Mouse (Mus musculus) gastrocnemius, adult 8-10 months (tissue): ENCODE results near the gene Llgl2. TPM values are rescaled to one million over a fixed set of nuclear protein-coding genes. Genes with fewer than 3 reads are reported as not detected.

Source experiments
- DNase-seq, 2 experiments: peaks; one replicate each; pipeline ENCODE4 v3.0.0; 2022; ENCODE audit warnings: low spot score in 2 of 2
- total RNA-seq, 4 experiments: library from RNA; stranded (reverse); gene quantifications; 2 replicates each; pipeline ENCODE4 v1.2.4; 2022

Gene Llgl2
- 10 to 100 TPM in 2 of 4 experiments, 1 to 10 TPM in 2; 6.6 to 20.8 (median 9.5) TPM for total RNA-seq

GRCm38 (mm10) chr11:115823774-115824740 is at the start of gene Llgl2:
TSS of gene Llgl2 (plus strand) at chr11:115824049.
- DNase-seq = peak; percentile 75 to 82

GRCm38 (mm10) chr11:115774653-115775052 is 49.2 kb upstream of the Llgl2 start:
- DNase-seq = no peak

GRCm38 (mm10) chr11:115775821-115776665 is 47.8 kb upstream of the Llgl2 start:
- peak; percentile 59 to 73 for DNase-seq

DNA sequence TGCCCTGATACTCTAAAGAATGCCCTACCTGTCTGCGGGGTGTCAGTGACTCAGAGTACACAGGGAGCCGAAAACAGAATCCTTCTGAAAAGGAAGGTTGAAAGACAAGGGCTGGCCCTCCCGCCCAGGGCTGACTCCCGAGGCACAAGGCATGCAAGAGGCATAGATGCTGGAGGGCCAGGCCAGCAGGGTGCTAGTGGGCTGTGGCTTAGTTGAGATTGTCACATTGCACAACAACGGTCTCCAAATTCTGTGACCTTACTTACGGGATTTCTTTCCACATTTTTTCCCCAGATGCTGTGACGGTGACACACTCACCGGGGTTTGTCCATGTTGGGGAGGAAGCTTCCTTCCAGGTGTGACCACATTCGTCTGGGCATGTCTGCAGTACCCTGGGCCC is 46.9 kb upstream of the Llgl2 start:
- DNase-seq = no peak

DNA sequence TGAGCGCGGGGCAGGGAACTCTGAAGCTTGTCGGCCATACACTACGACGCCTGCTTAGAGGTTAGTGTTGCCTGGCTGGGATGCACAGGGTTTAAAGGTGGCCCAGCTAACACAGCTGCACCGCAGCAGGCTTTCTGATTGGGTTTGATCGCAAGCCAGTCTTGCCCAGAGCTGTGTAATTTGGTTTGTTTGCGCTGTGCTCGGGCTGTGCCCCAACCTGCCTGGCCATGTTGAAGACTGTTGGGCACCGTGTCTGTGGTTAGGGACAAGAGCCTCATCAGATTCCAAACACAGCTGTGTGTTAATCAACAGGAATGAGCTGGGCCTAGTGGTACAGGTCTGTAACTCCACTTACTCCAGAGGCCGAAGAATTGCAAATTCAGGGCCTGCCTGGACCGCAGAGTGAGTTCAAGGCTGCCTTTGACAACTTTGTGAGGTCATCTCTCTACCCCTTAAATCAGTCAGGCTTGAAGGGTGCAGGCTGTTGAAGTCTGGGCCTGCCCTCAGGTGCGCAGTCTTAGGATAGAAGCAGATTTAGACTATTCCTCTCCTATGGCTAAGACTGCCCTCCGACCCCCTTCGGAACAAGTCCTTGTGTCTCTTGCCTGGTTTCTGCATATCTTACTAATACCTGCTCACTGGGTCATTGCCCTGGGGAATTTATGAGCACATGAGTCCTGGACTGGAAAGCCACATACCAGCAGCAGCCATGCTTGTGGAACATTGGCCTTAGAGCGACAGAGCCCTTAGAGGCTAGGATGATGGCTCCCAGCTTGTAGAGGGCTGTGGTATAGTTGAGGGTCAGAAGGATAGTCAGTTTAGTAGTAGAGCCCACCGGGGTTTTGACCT is 46.1 kb upstream of the Llgl2 start:
- DNase-seq = no peak

DNA sequence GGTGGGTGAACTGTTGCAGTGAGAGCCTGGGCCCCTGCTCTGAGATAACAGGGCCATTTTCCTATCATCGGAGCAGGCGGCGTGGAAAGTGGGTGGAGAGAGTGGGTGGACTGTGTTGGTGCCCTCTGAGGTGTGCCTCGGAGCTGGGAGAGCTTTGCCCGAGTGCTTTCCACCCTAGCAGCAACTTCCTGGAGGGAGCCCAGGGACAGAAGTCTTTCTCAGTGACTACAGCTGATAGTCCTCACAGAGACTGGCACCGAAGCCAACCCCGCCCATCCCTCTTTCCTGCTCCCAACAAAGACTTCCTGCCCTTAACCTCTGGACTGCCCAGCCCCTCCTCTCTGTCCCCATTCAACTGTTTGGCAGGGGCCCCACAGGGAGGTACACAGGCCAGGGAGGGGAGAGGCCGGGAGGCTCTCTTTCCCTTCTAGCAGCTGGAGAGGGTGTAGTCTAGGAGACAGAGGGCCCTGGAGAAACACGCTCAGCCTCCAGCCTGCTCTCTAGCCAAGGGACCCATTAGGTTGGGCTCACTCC is 44.7 kb upstream of the Llgl2 start:
- peak; percentile 73 to 82 for DNase-seq

GRCm38 (mm10) chr11:115780141-115781070 is 43.4 kb upstream of the Llgl2 start:
- no peak for DNase-seq

DNA sequence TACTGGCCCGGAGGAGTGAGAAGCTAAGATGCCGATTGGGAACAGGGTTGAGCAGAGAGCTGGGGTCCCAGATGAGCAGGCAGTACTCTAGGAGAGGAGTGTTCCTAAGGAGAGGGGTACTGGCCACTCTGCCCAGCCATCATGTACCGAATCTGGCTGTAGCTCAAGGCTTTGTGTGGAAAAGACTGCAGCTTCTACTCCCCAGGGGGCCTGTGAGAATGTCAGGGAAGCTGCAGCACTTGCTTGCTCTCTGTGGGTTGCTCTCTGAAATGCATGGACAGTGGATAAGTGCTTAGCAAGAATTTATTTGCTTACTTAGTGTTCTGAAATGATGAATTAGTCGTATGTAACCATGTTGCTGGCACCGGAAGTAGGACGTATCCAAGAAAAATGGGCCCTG is 37.4 kb upstream of the Llgl2 start:
- DNase-seq = no peak

DNA sequence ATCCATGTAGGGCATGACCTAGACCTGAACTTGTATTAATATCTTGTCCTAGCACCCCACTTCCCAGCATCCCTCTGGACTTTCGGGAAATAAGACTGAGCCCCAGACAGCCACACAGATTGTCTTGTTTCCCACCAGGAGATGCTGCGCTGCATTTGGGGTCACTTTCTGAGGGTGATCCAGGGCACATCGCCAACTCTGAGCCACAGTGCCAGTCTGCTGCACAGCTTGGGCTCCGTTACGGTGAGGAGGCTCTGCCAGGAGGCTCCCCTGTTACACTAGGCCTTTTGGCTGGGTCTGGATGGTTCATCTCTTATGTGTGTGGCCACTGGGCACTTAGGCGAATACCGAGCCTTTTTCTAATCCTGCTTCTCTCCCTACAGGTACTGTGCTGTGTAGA is 34.1 kb upstream of the Llgl2 start:
- no peak for DNase-seq

DNA sequence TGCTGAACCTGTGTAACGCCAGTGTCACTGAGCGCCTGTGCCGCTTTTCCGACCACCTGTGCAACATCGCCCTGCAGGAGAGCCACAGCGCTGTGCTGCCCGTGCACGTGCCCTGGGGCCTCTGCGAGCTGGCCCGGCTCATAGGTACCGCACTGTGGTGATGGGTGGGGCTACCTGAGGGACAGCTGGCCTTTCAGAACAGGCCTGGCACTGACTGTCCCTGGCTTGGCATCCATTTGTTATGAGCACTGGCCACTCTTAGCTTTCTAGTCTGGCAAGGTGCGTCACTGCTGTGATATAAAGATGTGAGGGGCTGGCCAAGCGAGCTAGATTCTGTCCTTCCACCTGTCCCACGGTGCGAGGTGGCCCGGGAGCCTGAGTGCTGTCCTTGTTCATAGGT is 31.9 kb upstream of the Llgl2 start:
- no peak for DNase-seq

- no peak for DNase-seq
These were observed 31.5 kb upstream of the Llgl2 start for GRCm38 (mm10) chr11:115792353-115792752.

- DNase-seq = no peak
These were observed 27.0 kb upstream of the Llgl2 start for GRCm38 (mm10) chr11:115796898-115797297.

- DNase-seq = no peak
These were observed 26.2 kb upstream of the Llgl2 start for GRCm38 (mm10) chr11:115797665-115798064.

GRCm38 (mm10) chr11:115800981-115801380 is 22.9 kb upstream of the Llgl2 start:
- DNase-seq = no peak

DNA sequence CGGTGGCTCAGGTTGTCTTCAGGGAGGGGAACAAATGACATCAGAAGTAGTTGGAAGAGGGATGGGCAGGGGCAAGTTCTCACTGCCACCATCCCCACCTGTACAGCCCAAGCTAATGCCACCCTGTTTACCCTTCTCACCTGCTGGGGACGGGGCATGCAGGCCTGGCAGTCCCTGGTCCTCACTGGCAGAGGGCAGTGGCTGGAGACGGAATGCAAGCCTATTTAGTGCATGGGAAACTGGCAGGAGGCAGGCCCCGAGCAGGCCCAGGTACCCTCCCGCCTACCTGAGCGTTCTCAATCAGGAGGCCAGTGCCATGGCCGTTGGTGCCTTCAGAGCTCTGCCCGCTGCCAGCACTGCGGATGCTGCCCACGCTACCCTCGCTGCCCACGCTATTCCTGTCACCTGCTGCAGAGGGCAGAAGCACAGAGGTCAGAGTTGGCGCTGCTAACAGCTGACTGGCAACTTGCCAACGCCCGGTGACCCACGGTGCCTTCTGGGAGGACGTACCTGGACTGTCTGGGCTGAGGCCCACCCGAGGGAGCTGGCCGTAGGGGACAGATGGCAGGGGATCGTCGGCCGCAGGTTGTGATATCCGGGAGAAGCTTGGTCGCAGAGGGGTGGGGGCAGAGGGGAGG is 20.7 kb upstream of the Llgl2 start:
- DNase-seq = no peak

- DNase-seq = no peak
These were observed 18.8 kb upstream of the Llgl2 start for GRCm38 (mm10) chr11:115805005-115805404.

DNA sequence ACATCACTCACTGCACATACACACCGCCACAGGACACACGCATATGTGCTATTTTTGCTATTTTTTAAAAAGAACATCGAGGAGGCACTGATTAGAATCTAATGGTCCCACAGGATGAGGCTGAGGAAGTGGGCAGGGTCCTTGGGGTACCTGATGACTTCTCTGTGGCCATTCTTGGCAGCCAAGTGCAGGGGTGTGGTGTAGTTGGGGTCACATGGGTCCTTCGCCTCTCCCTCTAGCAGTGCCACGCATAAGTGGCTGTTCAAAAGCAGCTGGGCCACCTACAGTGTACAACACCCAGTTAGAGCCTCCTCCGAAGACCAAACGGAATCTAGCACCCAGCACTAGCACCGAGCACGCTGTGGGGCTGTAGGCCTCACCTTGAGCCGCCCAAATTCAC is 17.7 kb upstream of the Llgl2 start:
- no peak for DNase-seq

GRCm38 (mm10) chr11:115807306-115807705 is 16.5 kb upstream of the Llgl2 start:
- DNase-seq = no peak

GRCm38 (mm10) chr11:115807971-115808370 is 15.9 kb upstream of the Llgl2 start:
- no peak for DNase-seq
